Mouse (Mus musculus) heart, postnatal 0 days (tissue): ENCODE data around the gene Gm13199.

Source experiments
- CTCF ChIP-seq: IDR thresholded peaks from 2 replicates; pipeline ENCODE4 v1.5.1; 2016; ENCODE audit warnings: antibody characterized with exemption, control low read depth, low read depth
- EP300 ChIP-seq: IDR thresholded peaks from 2 replicates; pipeline ENCODE4 v1.6.1; 2016; ENCODE audit warnings: antibody characterized with exemption, low read depth

GRCm38 (mm10) chr2:5845826-5846225 lies 16.9 kb downstream of the Gm13199 start:
- TF ChIP-seq EP300 = no peak
- TF ChIP-seq CTCF = no peak
